Mouse (Mus musculus): Measurements from ENCODE around the gene Mif. TPM values are rescaled to one million over a fixed set of nuclear protein-coding genes. Genes with fewer than 3 reads are reported as not detected.

Mif gene
- polyA plus RNA-seq, 1 experiment from 2014 or later: 1,501 TPM

- Histone ChIP-seq H3K27ac (peak overlapping the region; percentile 95), H3K4me3 (replicated peaks; ENCODE audit: low read depth, low read length) (no peak overlapping the region), H3K9ac (ENCODE audit: low read depth, low read length) (no peak overlapping the region), H3K9me3 (replicated peaks; ENCODE audit: low read length) (no peaks in the 10 kb centered on the region), H3K36me3 (ENCODE audit: insufficient read depth, low read length) (peaks cover 5% of the 10 kb centered on the region; the same call in 1 of the 2 replicates), H3K4me1 (replicated peaks; ENCODE audit: insufficient read depth, low read length) (peaks cover 11% of the 10 kb centered on the region; the same call in 1 of the 2 replicates), H3K27me3 (ENCODE audit: insufficient read depth, low read length) (no peaks in the 10 kb centered on the region), H3K4me2 (ENCODE audit: low read length) (peak overlapping the region; percentile 79; the same call in 1 of the 2 replicates)
- no peak for DNase-seq (ENCODE audit: low spot score)
- no peak for TF ChIP-seq CTCF (IDR thresholded peaks at IDR 0.05; ENCODE audit: low read depth)
- no peak for ATAC-seq (replicated peaks; ENCODE audit: low FRiP score, low read depth)
- WGBS: 54% methylated on average over 7 of the region's 7 CpGs
Measured at GRCm38 (mm10) chr10:75860746-75861145, 706 bp upstream of the Mif start.

DNA sequence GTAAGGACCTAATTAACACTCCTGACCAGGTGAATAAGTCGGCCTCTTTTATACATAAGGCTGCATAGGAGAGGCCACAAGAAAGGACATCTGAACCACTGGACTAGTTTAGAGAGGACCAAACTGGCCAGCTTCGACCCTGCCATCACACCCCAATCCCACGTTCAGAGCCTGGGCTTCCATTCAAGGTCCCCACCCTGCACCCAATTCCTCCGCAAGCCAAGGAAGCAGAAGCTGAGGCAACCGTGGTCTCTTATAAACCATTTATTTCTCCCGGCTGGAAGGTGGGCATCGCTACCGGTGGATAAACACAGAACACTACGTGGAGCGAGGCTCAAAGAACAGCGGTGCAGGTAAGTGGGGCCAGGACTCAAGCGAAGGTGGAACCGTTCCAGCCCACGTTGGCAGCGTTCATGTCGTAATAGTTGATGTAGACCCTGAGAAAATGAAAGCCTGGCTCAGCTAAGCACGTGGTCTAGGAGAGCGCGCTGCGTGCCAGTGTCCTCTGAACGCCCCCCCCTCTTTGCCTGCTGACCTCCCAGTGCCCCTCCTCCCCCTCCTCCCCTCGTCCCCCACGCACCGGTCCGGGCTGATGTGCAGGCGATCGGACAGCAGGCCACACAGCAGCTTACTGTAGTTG is 813 bp downstream of the Mif start:
- no peak for TF ChIP-seq CTCF (IDR thresholded peaks at IDR 0.05; ENCODE audit: low read depth)
- H3K9me3 ChIP-seq (replicated peaks; ENCODE audit: low read length): no peaks in the 10 kb centered on the region
- peak overlapping the region; percentile 95 for H3K27ac ChIP-seq
- no peaks in the 10 kb centered on the region for H3K27me3 ChIP-seq (ENCODE audit: insufficient read depth, low read length)
- H3K9ac ChIP-seq (ENCODE audit: low read depth, low read length): peak overlapping the region; percentile 77
- DNase-seq (ENCODE audit: low spot score) (peak; percentile 67), ATAC-seq (replicated peaks; ENCODE audit: low FRiP score, low read depth) (peak; percentile 71)
- H3K4me3 ChIP-seq (replicated peaks; ENCODE audit: low read depth, low read length): peak overlapping the region; percentile 68
- peaks cover 5% of the 10 kb centered on the region; the same call in 1 of the 2 replicates for H3K36me3 ChIP-seq (ENCODE audit: insufficient read depth, low read length)
- H3K4me2 ChIP-seq (ENCODE audit: low read length): peak overlapping the region; percentile 79
- WGBS: 2% methylated on average over 27 of the region's 27 CpGs
- H3K4me1 ChIP-seq (replicated peaks; ENCODE audit: insufficient read depth, low read length): peaks cover 11% of the 10 kb centered on the region; the same call in 1 of the 2 replicates

DNA sequence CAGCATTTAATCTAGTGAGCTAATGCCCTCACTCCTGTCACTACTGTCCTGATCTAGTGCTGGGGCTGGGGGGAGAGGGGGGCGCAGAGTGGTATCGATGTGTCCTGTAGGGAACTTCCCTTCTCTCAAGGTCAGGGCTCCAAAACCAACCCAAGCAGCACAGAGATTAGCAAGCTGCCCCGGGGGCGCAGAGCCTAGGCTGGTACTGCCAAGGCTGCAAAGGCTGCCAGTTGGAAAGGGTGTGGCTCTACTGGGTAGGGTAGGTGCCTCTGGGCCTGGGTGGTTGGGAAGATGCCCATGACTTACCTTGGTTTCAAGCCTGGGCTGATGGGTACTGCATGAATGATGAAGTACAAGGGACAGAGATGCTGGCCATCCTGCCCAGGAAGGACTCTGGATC is 2.4 kb downstream of the Mif start:
- Histone ChIP-seq H3K4me2 (ENCODE audit: low read length) (no peak overlapping the region), H3K4me1 (replicated peaks; ENCODE audit: insufficient read depth, low read length) (peaks cover 11% of the 10 kb centered on the region; the same call in 1 of the 2 replicates), H3K9me3 (replicated peaks; ENCODE audit: low read length) (no peaks in the 10 kb centered on the region), H3K27me3 (ENCODE audit: insufficient read depth, low read length) (no peaks in the 10 kb centered on the region), H3K27ac (no peak overlapping the region), H3K36me3 (ENCODE audit: insufficient read depth, low read length) (peaks cover 5% of the 10 kb centered on the region; the same call in 1 of the 2 replicates), H3K4me3 (replicated peaks; ENCODE audit: low read depth, low read length) (no peak overlapping the region), H3K9ac (ENCODE audit: low read depth, low read length) (no peak overlapping the region)
- ATAC-seq (replicated peaks; ENCODE audit: low FRiP score, low read depth) (no peak), DNase-seq (ENCODE audit: low spot score) (no peak)
- WGBS: 92% methylated on average over 4 of the region's 4 CpGs
- TF ChIP-seq CTCF (IDR thresholded peaks at IDR 0.05; ENCODE audit: low read depth): no peak

- Histone ChIP-seq H3K27me3 (ENCODE audit: insufficient read depth, low read length) (no peaks in the 10 kb centered on the region), H3K36me3 (ENCODE audit: insufficient read depth, low read length) (peaks cover 5% of the 10 kb centered on the region; the same call in 1 of the 2 replicates), H3K4me3 (replicated peaks; ENCODE audit: low read depth, low read length) (no peak overlapping the region), H3K4me2 (ENCODE audit: low read length) (no peak overlapping the region), H3K9me3 (replicated peaks; ENCODE audit: low read length) (no peaks in the 10 kb centered on the region), H3K9ac (ENCODE audit: low read depth, low read length) (no peak overlapping the region), H3K27ac (no peak overlapping the region), H3K4me1 (replicated peaks; ENCODE audit: insufficient read depth, low read length) (peaks cover 11% of the 10 kb centered on the region; the same call in 1 of the 2 replicates)
- no peak for ATAC-seq (replicated peaks; ENCODE audit: low FRiP score, low read depth)
- no peak for TF ChIP-seq CTCF (IDR thresholded peaks at IDR 0.05; ENCODE audit: low read depth)
- WGBS: 79% methylated on average over 3 of the region's 3 CpGs
- DNase-seq (ENCODE audit: low spot score): no peak
Measured at GRCm38 (mm10) chr10:75856976-75857375, 3.1 kb downstream of the Mif start.

DNA sequence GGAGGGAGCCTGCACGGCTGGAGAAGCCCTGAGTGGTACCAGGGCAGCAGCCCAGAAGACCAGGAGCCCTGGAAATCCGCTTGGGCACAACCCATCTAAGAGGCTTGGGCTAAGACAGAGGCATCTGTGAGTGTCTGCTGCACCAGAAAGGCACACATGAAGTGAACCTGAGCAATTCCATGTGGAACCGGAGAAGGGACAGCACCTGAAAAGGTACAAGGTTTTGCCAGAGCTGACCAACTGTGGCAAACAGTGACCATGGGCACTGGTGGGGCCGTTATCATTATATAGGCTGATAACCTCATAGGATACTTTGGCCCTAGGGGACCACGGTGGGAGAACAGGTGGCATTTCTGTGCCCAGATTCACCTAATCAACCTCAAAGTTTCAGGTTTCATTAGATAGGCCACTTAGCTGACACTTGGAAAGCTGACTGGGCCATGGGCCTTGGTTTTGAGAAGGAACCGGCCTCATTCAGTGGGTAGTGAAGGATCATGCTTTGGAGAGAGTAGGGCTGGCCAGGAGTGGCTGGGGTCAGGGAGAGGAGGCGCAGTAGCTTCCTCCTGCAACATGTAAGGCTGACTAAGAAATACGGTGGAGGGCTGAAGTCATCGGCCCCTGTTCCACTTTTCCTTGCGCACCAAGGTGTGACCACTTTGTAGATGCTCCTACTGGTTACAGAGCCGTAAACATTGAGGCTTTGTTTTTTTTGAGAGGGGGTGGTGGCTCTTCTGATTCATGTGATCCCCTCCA is 3.7 kb downstream of the Mif start:
- Histone ChIP-seq H3K4me2 (ENCODE audit: low read length) (no peak overlapping the region), H3K4me1 (replicated peaks; ENCODE audit: insufficient read depth, low read length) (peaks cover 11% of the 10 kb centered on the region; the same call in 1 of the 2 replicates), H3K4me3 (replicated peaks; ENCODE audit: low read depth, low read length) (no peak overlapping the region), H3K36me3 (ENCODE audit: insufficient read depth, low read length) (peaks cover 5% of the 10 kb centered on the region; the same call in 1 of the 2 replicates), H3K27ac (no peak overlapping the region), H3K9ac (ENCODE audit: low read depth, low read length) (no peak overlapping the region), H3K27me3 (ENCODE audit: insufficient read depth, low read length) (no peaks in the 10 kb centered on the region), H3K9me3 (replicated peaks; ENCODE audit: low read length) (no peaks in the 10 kb centered on the region)
- WGBS: 70% methylated on average over 11 of the region's 11 CpGs
- no peak for TF ChIP-seq CTCF (IDR thresholded peaks at IDR 0.05; ENCODE audit: low read depth)
- DNase-seq (ENCODE audit: low spot score) (no peak), ATAC-seq (replicated peaks; ENCODE audit: low FRiP score, low read depth) (no peak)

DNA sequence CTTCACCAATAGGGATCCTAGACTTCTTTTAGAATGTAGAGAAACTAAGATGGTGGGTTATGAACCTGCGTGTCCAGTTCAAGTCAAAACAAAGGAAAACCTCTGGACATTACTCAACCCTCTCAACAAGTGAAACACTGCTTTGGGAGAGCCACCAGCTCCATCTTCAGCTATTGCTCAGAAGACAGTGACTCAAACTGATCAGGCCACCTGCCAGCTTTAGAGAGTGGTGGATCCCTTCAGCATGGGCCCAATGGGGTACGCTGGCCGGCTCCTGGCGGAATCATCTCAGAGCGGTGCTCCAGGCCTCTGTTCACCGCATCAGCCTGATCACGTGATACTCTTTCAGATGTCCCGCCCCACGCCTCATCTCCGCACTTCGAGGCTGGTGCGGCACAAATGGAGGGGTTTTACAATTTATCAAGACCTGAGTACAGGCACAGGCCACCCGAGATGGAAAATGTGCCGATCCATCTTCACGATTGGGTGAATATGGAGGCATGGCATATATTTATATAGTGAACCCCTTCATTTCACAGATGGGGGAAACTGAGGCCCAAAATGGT is 4.5 kb downstream of the Mif start:
- no peak for ATAC-seq (replicated peaks; ENCODE audit: low FRiP score, low read depth)
- WGBS: 90% methylated on average over 15 of the region's 15 CpGs
- Histone ChIP-seq H3K36me3 (ENCODE audit: insufficient read depth, low read length) (peaks cover 5% of the 10 kb centered on the region; the same call in 1 of the 2 replicates), H3K4me1 (replicated peaks; ENCODE audit: insufficient read depth, low read length) (peaks cover 11% of the 10 kb centered on the region; the same call in 1 of the 2 replicates), H3K9ac (ENCODE audit: low read depth, low read length) (no peak overlapping the region), H3K27ac (no peak overlapping the region), H3K27me3 (ENCODE audit: insufficient read depth, low read length) (no peaks in the 10 kb centered on the region), H3K4me3 (replicated peaks; ENCODE audit: low read depth, low read length) (no peak overlapping the region), H3K4me2 (ENCODE audit: low read length) (no peak overlapping the region), H3K9me3 (replicated peaks; ENCODE audit: low read length) (no peaks in the 10 kb centered on the region)
- DNase-seq (ENCODE audit: low spot score): no peak
- TF ChIP-seq CTCF (IDR thresholded peaks at IDR 0.05; ENCODE audit: low read depth): no peak
